Mouse (Mus musculus): ENCODE measurements around the gene Fer1l4.

The Fer1l4 gene

DNA sequence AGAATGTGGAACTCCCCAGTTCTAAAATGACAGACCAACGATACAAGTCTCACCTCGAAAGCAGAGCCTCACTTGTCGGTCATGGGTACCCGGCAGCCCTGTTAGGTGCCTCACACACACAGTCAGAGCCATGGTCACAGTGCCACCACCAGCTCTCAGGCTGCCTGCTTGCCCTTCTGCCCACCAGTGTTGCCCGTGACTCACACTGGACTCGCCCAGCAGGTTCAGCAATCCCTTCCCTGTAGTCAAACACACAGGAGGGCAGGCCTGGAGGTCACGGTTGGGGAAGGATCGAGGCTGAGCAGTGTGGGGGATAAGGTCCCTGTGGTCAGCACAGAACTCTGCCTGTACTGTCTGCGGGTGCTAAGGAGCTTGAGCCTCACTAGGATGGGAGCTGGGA is at the start of gene Fer1l4:
Gene Fer1l4, minus strand, starts transcription at position 132 of the 400 bp plus-strand sequence.
- no peak for DNase-seq (ENCODE audit: low spot score)

DNA sequence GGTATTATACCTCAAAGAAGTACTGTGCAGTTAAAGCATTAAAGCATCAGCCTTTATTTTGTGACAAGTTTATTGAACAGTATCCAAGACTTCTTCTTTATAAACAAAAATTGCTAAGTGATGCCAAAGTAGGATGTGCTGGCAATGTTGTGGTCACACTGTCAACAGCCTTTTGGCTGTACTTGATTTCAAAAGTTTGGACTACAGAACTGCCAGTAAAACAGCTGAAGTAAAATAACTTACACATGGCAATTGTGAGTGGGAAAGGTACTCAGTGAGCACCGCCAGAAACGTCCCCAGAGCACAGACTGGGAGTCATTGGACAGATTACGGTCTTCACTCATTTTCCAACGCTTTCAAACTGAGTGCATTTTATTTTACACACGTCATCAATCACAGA is 39.2 kb upstream of the Fer1l4 start:
- no peak for DNase-seq (ENCODE audit: low spot score)

DNA sequence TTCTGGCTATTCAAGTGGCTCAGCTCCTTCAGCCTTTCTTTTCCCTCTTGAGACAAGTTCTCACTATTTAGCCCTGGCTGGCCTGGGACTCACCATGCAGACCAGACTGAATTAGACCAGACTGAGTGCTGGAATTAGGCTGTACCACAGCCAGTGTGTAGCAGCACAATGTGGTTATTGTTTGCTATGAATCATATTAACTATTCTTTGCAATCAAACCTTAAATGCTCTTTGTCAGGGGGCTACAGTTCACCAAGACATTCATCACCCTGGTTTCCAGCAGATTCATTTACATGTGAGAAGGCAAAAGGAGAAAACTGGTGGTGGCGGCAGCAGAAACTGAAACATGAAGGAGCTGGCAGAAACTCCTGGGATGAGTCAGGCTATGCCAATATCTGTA is 37.1 kb upstream of the Fer1l4 start:
- DNase-seq (ENCODE audit: low spot score) = no peak

DNA sequence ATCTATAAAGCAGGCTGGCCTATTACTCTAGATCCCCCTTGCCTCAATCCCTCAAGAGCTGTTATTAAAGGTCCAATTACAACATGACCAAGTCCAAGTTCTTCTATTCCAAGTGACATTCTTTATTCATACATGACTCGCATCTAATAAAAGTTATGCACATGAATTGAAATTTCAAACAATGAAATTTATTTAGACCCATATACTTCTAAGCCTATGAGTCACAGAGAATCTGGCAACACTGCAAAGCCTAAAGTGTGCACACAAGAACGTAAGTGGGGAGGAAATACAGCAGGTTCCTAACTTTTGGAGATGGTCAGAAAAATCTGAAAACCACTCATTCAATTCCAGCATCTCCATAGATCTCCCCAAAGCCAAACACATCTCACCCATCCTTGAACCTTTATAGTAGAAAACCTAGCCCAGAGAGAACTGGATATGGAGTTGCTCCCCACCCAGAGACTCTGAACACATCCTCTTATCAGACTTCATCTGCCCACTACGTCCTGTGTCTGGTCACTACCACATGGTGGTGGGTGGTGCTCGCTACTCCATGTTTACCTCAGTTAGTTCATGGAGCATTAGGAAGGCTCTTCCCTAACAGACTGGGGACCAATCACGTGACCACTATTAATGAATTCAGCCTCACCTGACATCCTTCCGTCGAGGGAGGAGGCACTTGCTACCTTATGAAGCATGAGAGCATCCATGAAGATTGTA is 34.8 kb upstream of the Fer1l4 start:
- no peak for DNase-seq (ENCODE audit: low spot score)

DNA sequence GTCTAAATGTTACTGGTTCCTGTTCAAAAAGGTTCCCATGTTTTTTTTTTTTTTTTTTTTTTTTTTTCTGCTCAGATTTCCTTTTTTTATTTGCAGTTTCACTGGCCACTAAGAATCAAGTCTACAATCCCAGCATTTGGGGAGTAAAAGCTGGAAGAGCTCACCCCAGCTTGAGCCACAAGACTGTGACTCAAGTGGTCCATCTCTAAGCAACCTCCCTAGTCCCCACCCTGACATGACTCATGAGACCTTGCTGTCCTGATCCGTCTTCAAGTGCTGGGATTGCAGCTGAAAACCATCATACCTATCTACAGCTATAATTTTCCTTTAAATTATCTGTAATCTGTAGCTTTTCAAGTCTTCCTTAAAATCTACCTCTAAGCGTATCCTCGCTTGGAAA is 31.8 kb upstream of the Fer1l4 start:
- DNase-seq (ENCODE audit: low spot score) = no peak

DNA sequence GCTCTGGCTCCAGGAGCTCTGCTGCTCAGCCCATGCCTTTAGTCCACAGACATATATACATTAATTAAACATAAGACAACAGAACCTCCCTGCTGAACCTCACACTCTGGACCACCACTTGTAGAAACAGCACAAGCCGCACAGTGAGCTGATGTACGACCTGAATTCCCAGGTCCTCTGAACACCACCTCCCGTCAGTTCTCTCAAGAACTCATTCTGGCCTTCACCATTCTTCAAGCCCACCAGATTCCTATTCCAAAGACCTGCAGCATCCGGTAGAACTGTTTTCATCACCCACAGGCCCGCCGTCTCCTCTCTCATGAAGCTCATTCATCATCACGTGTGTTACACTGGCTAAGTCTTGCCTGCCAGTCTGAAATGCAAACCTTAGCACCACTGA is 27.6 kb upstream of the Fer1l4 start:
- no peak for DNase-seq (ENCODE audit: low spot score)

DNA sequence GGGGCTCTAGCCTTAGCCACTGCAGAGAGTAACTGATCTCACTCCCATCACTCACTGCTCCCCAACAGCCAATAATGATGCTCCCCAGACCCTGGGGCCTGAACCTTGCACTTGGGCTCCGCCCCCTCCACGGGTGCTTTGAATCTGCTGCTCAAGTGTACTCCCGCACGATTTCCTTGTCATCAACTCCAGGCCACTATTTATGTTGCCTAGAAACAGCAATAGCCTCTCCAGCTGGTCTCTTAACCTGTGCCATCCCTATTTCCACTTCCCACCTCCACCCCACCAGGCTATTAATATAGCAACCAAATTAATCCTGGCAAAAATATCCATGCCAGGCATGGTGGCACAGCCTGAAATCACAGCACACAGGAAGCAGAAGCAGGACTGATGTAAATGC is 26.9 kb upstream of the Fer1l4 start:
- no peak for DNase-seq (ENCODE audit: low spot score)

DNA sequence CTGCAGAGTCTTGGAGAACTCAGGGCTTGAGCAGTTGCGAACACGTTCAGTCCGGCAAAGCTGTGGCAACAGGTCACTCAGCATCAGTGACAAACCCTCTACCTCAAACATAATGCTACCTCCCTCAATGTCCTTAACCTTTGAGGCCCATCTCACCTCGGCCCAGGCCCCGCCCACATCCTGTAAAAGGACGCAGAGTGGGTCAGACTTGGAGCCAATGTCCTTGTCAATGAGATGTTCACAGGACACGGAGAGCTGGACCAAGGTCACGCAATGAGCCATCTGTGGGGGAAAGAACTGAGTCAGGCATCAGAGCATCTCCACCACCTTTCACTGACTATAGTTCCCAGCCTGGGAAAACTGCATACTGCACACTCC is 26.4 kb upstream of the Fer1l4 start:
- no peak for DNase-seq (ENCODE audit: low spot score)

DNA sequence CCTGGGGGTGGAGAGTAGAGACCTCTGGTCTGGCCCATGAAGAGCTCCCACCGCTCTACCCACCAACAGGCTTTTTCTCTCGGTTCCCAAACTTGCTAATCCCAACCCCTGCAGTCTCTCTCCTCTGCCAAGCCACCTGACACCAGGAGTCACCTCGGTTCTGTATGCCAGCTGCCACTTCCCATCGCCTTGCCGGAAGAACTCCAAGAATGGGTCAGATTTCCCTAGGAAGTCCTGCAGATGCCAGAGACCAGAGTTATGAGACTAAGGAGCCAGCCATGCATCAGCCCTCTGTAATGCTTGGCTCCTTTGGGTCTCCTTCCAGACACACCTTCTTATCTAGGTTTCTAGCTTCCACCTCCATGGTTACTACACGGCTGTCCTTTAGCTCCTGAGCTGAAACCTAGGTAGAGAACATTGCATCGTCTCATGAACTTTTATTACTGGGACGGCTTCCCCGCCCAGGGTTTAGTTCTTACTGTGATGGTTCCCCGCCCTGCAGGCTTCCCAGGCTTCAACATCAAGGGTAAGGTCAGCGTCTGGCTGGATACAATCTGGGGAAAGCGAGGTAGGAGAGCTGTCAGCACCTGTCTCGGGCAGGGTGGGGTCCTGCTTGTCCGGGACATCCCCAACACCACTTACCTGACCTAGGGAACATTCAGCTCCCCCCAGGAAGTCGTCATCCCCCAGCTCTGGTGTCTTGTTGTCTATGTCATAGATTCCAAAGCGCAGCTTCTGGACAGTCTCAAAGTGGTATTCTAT is 25.9 kb upstream of the Fer1l4 start:
- DNase-seq (ENCODE audit: low spot score) = no peak

DNA sequence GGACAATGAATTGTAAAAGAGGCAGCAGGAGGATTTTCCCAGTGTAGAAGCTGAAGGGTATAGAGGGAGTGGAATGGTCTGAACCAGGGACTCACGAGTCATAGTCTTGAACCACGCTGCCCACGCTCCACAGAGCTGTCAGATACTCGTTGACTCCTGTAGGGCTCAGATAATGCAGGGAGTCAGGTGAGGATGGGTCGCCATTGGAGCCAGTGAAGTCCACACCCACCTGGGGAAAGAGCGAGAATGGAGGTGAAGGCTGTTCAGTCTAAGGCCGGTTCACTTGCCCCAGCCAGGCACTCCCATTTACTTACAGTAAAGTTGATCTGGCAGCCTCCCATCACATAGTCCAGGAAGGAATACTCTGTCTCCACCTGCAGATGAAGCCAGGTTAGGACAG is 24.7 kb upstream of the Fer1l4 start:
- no peak for DNase-seq (ENCODE audit: low spot score)

DNA sequence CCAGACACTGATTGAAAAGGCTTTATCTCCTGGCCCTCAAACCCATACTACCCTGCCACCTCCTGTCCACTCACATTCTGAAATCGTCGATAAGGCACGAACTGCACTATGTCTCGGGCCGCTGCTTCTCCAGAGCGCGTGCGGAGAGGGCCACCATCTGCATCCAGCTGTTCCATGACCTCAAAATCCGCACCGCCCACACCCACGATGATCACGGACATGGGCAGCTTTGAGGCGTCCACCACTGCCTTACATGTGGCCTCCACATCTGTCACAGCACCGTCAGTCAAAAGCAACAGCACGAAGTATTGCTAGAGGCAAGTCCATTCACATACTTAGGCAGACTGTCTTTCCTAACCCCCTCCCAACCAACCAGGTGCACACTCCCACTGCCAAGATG is 21.0 kb upstream of the Fer1l4 start:
- no peak for DNase-seq (ENCODE audit: low spot score)

DNA sequence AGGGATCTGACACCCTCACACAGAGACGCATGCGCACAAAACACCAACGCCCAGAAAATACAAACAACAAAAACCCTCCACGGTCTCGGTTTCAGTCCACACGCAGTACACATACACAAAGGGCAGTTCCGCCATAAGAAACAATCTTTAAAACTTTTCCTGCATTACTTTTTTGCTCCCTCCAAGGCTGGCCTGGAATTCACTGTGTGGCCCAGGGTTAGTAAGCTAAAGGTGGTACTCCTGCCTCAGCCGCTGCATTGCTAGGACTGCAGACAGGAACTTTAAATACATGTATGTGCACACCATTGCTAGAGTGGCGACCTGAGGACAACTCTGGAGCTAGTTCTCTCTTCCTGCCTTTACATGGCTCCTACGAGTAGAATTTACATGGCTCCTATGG is 18.5 kb upstream of the Fer1l4 start:
- DNase-seq (ENCODE audit: low spot score) = no peak

DNA sequence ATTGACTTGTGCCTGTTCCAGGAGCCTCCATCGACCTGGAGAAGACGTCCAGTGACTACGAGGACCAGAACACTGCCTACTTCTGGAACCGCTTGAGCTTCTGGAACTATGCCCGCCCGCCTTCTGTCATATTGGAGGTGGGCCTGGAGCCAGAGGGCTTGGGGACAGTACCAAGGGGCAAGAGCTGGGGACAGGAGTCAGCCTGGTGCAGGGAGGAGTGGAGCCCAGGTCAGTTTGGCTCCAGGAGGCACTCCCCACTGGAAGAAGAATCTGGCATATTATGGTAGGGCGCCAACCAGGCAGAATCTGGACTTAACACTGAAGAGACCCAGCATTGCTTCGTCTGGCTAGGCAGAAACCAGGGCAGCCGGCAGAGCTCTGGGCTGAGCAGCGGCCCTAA is 15.2 kb upstream of the Fer1l4 start:
- DNase-seq (ENCODE audit: low spot score) = no peak

DNA sequence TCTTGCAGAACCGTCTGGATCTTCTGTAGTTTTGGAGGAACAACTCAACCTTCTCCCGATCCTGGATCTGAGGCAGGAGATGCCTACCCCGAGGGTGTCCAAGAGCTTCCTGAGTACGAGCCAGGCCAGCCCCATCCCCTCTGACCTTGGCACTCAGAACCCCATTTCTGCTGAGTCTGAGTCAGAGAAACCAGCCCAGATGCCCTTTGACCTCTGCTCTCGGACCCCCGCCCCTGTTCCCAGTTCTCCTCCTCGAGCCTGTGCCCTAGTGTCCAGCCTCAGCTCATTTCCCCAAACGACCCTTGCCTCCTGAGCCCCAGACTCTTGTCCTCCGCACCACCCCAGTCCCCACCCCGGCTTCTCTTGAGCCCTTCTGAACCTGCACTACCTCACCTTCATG is 13.4 kb upstream of the Fer1l4 start:
- DNase-seq (ENCODE audit: low spot score) = no peak

DNA sequence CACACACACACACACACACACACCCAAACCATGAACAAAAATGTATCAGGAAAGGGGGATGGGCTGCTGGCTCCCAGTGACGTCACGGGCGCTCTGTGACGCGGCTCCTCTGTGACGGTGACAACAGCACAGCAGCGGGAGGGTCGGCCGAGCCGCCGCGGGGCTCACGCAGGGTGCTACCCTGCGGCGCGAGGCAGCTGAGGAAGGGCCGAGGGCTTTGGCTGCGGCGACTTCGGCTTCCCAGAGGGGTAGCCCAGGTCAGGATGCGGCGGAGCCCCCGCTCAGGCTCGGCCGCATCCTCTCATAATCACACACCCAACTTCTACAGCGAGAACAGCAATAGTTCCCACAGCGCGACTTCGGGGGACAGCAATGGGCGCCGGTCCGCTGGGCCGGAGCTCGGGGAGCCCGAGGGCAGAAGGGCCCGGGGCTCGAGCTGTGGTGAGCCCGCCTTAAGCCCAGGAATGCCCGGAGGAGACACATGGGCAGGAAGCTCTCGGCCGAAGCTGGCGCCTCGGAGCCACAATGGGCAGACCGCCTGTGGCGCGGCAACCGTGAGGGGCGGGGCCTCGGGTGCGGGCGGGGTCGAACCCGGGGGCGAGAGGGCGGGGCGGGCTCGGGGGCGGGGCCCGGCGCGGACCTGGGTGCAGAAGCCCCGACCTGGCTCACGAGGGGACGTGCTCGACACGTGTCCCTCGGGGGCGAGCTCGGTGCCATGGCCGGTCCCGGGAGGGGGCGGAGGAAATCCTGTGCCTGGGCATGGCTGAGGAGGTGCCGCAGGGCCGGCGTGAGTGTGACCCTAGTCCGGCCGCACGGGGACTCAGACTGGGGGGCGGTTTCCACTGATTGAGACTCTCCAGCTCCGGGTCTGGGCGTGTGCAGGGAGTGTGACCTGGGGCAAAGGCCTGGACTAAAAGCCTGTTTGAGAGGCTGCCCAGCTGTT is 12.6 kb upstream of the Fer1l4 start, which contains the start of gene Spag4:
Gene Spag4, plus strand, starts transcription at position 77 of the 943 bp plus-strand sequence.
- DNase-seq (ENCODE audit: low spot score) = peak; percentile 88

DNA sequence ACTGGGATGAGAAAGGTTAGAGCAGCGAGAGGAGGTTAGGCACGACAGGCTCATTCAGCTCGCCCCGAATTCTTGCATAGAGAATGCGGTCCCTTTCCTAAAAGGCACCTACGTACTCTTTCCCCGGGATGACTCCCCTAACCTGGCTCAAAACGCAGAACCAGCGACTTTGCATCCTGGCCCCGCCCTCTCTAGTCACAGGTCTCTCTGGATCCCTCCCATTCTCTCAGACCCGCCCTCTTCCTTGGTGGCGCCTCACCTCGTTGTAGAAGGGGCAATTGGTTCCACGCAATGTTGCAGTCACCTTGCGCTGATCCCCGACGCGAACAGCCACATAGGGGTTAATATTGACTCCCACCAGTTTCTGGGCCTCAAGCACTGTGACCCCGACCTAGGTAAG is 4.8 kb downstream of the Fer1l4 start:
- peak; percentile 16 for DNase-seq (ENCODE audit: low spot score)

DNA sequence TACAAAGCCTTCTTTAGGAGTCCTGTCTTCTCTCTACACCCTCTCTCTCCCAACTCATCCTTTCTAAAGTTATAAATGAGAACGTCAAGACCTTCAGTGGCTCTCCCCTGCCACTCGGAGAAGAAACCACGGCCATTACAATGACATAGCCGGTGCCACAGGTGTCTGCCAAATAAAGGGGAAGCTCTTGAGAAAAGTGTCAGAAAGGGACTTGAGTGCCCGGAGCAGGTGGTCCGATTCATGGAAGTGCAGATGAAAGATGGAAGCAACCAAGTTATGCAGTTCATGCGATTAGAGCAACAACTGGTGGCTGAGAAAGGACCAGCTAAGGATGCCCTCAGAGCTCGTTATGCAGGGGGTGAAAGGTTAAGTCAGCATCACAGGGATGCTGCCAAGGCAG is 9.8 kb downstream of the Fer1l4 start:
- DNase-seq (ENCODE audit: low spot score) = no peak

DNA sequence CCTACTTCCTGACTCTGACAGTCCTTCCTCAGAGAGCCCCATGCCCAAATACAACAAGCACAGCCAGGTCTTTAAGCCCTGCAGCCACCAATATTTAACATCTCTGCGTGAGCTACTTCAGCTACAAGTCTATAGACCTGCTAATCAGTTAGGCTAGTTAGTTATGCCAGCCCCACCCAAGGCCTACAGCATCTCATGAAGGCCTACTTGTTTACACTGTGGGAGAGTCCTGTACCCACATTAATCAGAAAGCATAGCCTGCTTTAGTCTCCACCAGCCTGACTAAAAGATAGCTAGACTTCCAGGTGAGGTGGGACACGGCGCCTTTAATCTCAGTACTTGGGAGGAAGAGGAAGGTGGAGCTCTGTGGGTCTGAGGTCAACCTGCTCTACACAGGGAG is 13.4 kb downstream of the Fer1l4 start:
- no peak for DNase-seq (ENCODE audit: low spot score)

DNA sequence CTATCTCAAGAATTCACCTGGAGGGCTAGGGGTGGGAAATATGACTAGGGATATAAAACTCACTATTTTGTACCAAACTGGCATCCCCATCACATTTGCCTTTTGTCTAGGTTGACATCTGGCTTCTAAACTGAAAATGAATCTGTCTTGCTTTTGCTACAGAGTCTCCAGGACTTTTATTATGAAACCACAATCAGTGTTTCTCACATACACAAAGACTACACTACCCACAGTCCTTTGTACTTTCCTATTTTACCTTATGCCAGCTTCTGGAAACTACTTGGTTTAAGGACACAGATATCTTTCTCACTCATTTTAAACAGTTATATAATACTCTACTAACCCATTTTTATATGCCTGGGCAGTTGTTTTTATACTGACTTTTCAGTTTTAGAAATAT is 27.3 kb downstream of the Fer1l4 start:
- DNase-seq (ENCODE audit: low spot score) = no peak

DNA sequence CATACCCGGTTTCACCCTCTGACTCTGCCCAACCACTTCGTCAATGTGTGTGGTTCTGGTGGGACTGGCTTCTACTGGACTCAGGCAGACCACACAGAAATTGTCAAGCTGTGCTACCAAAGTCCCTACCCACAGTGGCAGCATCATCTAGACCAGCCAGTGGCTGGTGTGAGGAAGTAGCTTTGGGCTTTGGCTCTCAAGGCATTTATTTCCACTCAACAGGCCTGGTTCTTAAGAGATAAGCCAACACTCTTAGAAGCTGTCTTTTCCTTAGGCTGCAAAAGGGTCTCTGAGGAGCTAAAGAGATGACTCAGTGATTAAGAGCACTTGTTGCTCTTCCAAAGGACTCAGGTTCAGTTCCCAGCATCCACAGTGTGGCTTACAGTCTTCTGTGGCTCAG is 31.0 kb downstream of the Fer1l4 start:
- no peak for DNase-seq (ENCODE audit: low spot score)

DNA sequence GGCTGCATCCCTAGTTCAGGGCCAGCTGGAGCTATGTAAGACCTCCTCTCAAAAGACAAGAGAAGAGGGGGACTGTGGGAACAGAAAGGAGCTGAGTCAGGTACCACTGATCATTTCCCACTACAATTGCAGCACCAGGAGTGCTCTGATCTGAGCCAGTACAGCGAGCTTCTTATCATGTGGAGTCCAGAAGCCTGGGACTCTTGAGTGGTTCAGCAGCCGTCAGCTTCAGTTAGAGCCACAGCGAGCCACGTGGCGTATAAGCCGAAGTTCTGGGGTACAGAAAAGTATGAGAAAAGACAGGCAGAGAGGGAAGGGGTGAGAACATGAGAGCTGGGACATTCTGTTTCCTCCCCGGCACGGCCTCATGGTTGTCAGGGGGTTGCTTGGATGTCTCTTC is 31.5 kb downstream of the Fer1l4 start:
- no peak for DNase-seq (ENCODE audit: low spot score)

DNA sequence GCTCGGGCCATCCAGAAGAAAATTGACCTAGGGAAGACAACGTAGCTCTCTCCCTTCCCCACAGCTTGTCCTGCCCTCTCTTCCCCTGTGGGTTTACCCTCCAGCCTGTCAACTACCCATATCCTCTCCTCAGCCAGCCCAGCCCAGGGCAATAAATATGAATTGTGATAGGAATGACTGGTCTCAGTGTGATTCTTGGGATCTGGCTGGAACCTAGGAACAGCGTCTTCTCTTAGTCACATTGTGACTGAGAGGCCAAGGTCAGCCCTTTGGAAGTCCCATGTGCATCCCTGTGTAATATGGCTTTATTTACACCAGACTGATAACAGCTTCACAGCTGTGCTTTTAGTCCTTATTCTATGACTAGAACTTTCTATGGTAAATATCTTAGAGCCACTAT is 34.6 kb downstream of the Fer1l4 start:
- no peak for DNase-seq (ENCODE audit: low spot score)

Data from yolk sac, embryonic 10.5 days (tissue).